Mouse (Mus musculus) cerebellum, adult 2 months (tissue): ENCODE data around the gene Rb1. TPM values are rescaled to one million over a fixed set of nuclear protein-coding genes. Genes with fewer than 3 reads are reported as not detected.

Experiments used
- DNase-seq, 2 experiments: peaks; one replicate each; pipeline ENCODE4 v3.0.0; 2021
- H3K27ac ChIP-seq: fragments of 200-500 bp; 2 replicates; pipeline ENCODE4 v1.5.1; 2012; ENCODE audit warnings: low read length, control low read depth, inconsistent platforms; ENCODE audit not compliant: insufficient read depth
- H3K27me3 ChIP-seq: fragments of 200-500 bp; 2 replicates; pipeline ENCODE4 v1.6.1; 2012; ENCODE audit warnings: inconsistent platforms, mild to moderate bottlenecking, low read length, moderate library complexity; ENCODE audit not compliant: control insufficient read depth, insufficient read depth
- H3K4me1 ChIP-seq: fragments of 200-500 bp; 2 replicates; pipeline ENCODE4 v1.6.1; 2011; ENCODE audit warnings: low read length; ENCODE audit not compliant: control insufficient read depth, insufficient read depth
- H3K4me3 ChIP-seq: fragments of 200-500 bp; replicated peaks from 2 replicates; pipeline ENCODE3; 2011; ENCODE audit warnings: mild to moderate bottlenecking, low read depth, low read length, control low read depth; ENCODE audit not compliant: insufficient read depth
- CTCF ChIP-seq: fragments of 200-500 bp; IDR thresholded peaks from 2 replicates; pipeline ENCODE4 v1.5.1; 2011; ENCODE audit warnings: low read depth, mild to moderate bottlenecking, control low read depth, low read length, moderate library complexity, borderline replicate concordance; ENCODE audit not compliant: insufficient read depth
- POLR2A ChIP-seq: fragments of 200-500 bp; IDR thresholded peaks from 2 replicates; pipeline ENCODE4 v1.6.1; 2011; ENCODE audit warnings: low read length, control low read depth, borderline replicate concordance; ENCODE audit not compliant: insufficient read depth
- WGBS: fragments of 180-500 bp; shearing (Covaris S2); methylation state at CpG from one replicate; pipeline ENCODE4 v1.1.7; 2018; 5-methylcytosine and 5-hydroxymethylcytosine counted together
- polyA plus RNA-seq: library from polyadenylated mRNA; depleted of rRNA; stranded (reverse); fragments of >200 nt; gene quantifications from 2 replicates; pipeline ENCODE4 v1.2.3, GENCODE M21; 2012

Gene Rb1
- polyA plus RNA-seq, 1 experiment = 21.2 TPM

DNA sequence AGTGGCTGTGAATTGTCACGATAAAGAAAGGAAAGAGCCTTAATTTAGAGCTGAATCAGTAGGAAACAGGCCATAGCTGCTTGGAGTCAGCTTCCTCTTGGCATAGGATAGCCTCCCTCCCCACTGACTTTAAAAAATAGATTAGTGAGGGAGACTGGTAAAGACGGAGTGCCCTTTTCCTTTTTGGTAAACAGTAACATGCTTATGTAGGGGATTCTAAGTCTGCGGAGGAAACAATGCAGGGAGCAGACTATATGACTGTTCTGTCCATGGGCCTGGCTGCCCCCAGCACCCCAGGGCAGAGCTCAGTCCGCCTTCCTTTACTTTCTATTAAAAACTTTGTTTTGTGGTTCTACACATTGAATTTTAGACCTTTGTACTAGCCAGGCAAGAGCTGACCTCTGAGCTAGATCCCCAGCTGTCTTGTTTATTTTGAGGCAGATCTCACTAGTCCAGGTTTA is 146.4 kb downstream of the Rb1 start:
- no peak overlapping the region for H3K27ac ChIP-seq
- 64% methylated on average over 4 of the region's 4 CpGs for WGBS
- no peak for DNase-seq
- H3K4me3 ChIP-seq = no peak overlapping the region
- TF ChIP-seq POLR2A (no peak), CTCF (no peak)
- H3K4me1 ChIP-seq = peaks cover 5% of the 10 kb centered on the region; the same call in 1 of the 2 replicates
- H3K27me3 ChIP-seq = no peaks in the 10 kb centered on the region

DNA sequence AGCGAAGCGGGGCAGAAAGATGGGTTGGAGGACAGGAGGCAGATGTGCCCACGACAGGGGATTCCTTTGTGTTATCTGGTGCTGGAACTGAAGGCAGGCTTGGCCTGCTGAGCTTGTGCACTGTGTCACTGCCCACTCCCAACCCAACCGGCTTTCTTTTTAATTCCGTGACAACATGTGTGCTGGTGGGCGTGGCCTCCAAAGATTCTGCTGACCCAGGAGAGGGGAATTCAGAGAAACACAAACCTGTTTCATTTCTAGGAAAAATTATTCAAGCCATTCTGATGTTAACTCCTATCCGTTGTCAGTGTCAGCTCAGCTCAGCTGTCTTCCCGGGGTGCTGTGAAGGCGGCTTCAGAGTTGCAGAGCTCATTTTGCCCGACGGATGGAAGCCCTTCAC is 147.7 kb downstream of the Rb1 start:
- DNase-seq = no peak
- H3K4me3 ChIP-seq = no peak overlapping the region
- 77% methylated on average over 11 of the region's 11 CpGs for WGBS

DNA sequence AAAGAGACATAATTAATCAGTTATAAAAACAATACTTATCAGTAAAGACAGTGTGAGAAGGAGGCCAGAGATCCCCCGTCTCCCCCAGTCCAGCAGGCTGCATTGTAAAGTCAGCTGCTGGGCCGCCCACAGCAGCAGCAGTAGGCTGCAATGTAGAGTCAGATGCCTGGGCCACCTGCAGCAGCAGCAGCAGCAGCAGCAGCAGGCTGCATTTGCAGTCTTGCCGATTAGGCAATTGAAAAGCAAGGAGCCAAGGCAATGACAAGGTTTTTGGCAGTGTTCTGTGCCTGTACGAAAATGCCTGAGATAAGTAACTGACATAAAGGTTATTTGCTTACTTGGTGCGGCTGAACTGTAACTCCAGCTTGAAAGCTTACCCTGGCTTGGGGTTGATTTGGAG is 149.4 kb downstream of the Rb1 start:
- DNase-seq = no peak
- no peak overlapping the region for H3K4me3 ChIP-seq
- 84% methylated on average over 5 of the region's 5 CpGs for WGBS
- H3K4me1 ChIP-seq = peaks cover 21% of the 10 kb centered on the region
- no peak overlapping the region for H3K27ac ChIP-seq
- H3K27me3 ChIP-seq = no peaks in the 10 kb centered on the region
- TF ChIP-seq CTCF = no peak
- no peak for TF ChIP-seq POLR2A

More for the DNA sequence above, 147.7 kb downstream of the Rb1 start:
- H3K27ac ChIP-seq = no peak overlapping the region
- TF ChIP-seq POLR2A (no peak), CTCF (no peak)
- H3K27me3 ChIP-seq = no peaks in the 10 kb centered on the region
- peaks cover 11% of the 10 kb centered on the region; the same call in 1 of the 2 replicates for H3K4me1 ChIP-seq

DNA sequence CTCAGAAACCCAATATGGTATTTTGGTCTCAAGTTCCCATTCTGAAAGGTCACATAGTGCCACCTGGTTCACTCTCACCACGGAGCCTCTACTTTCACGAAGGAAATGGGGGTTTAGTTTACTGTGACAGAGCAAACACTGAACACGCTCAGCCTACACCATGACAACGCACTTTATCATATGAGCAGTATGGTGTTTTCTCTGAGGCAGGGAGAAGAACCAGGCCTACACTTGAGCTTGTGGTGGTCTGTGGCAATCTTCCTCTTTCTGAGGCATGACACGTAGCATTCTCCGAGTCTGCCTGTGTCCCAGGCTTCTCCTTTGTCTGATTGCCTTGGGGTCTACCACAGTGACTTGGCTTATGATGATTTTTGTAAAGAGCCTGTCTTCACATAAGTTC is 149.8 kb downstream of the Rb1 start:
- 90% methylated on average over 6 of the region's 6 CpGs for WGBS

DNA sequence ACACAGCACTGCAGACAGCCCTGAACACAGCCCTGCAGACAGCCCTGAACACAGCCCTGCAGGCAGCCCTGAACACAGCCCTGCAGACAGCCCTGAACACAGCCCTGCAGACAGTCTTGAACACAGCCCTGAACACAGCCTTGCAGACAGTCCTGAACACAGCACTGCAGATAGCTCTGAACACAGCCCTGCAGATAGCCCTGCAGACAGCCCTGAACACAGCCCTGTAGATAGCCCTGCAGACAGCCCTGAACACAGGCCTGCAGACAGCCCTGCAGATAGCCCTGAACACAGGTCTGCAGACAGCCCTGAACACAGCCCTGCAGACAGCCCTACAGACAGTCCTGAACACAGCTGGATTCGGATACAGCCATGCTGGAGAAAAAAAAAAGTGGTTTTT is 150.6 kb downstream of the Rb1 start:
- Histone ChIP-seq H3K4me1 (peaks cover 21% of the 10 kb centered on the region), H3K27ac (no peak overlapping the region), H3K4me3 (no peak overlapping the region), H3K27me3 (no peaks in the 10 kb centered on the region)
- DNase-seq = no peak
- no peak for TF ChIP-seq POLR2A
- TF ChIP-seq CTCF = no peak
- WGBS = 100% methylated on average over 1 of the region's 1 CpGs

More for the DNA sequence above, 149.8 kb downstream of the Rb1 start:
- no peak for DNase-seq
- Histone ChIP-seq H3K27ac (no peak overlapping the region), H3K4me3 (no peak overlapping the region), H3K27me3 (no peaks in the 10 kb centered on the region), H3K4me1 (peaks cover 21% of the 10 kb centered on the region)
- TF ChIP-seq CTCF = no peak
- TF ChIP-seq POLR2A = no peak

DNA sequence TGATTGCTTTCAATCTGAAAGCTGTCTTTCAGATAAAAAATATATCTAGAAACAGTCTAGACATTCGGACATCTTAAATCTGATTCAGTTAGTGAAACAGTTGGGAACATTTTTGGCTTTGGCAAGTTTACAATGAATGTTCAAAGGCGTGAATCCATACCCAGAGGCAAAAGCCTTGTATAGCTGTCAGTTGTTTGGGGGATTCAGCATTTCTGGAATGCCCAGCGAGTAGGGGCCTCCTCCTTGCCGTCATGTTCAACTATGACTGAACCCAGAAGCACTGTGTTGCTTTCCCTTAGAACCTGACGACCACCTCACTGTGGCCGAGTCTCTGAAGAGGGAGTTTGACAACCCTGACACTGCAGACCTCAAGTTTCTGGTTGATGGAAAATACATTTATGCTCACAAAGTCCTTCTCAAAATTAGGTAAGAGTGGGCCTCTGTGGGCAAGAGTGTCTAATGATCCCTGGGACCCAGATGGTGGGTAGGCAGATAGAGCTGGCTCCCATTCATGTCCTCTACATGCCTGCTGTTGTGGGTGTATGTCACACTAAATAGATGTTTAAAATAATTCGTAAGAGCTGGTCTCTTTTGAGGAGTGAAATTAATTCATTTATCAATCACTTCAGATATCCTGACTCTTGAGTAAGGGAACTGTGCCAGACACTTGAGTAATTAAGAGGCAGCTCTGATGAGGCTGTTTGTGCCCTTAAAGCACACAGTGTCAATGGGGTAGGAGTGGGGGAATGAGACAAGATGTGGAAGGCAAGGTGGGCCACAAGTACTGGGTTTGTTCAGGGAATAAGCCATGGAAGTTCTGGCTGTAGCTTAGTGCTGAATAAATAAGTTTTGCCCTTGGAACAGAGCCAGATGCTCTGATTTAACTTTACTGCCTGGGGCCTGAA is 151.3 kb downstream of the Rb1 start:
- no peak overlapping the region for H3K4me3 ChIP-seq
- no peak for TF ChIP-seq POLR2A
- TF ChIP-seq CTCF = no peak
- WGBS = 74% methylated on average over 7 of the region's 7 CpGs
- no peak for DNase-seq
- peaks cover 21% of the 10 kb centered on the region for H3K4me1 ChIP-seq
- no peak overlapping the region for H3K27ac ChIP-seq
- H3K27me3 ChIP-seq = no peaks in the 10 kb centered on the region

DNA sequence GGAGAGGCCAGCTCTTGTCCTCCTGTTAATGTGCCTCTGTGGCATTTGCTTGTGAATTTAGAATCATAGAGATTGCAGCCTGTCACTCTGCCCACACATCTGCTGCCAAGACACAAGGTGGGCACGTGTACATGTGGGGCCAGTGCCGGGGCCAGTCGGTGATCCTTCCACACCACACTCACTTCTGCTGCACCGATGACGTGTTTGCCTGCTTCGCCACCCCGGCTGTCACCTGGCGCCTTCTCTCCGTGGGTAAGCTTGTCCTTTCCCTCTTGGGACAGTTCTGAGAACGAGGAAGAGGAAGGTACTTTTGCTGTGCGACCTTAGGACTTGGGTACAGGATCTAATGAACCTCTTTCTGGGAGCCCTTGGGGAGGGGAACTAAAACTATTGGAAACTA is 152.0 kb downstream of the Rb1 start:
- no peak for TF ChIP-seq CTCF
- no peak for TF ChIP-seq POLR2A
- no peak overlapping the region for H3K4me3 ChIP-seq
- H3K27ac ChIP-seq = no peak overlapping the region
- H3K27me3 ChIP-seq = no peaks in the 10 kb centered on the region
- DNase-seq = no peak
- WGBS = 72% methylated on average over 11 of the region's 11 CpGs
- H3K4me1 ChIP-seq = peaks cover 21% of the 10 kb centered on the region
